Mouse (Mus musculus) MN1 (cell line): ENCODE data around the gene Wwox.

Experiments used
- DNase-seq: peaks from one replicate; pipeline ENCODE4 v3.0.0-alpha.2; 2016; ENCODE audit warnings: low spot score

The Wwox gene

DNA sequence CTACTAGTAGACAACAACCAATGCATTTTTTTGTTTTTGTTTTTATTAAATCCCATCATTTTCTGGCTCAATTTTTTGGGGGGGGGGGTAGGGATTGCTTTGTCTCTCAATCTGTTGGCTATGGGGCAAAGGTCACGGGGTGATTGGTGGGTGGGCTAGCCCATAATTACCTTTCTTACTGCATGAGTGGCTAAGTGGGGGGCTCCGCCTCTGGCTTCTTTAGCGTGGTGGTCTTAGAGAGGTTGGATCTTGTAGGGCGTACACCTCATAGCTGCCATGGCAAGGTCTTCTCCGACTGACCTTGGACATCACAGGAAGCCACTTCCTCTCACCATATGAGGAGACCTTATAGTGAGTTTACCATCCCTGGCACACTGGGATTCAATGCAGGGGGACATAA is 721.0 kb downstream of the Wwox start:
- no peak for DNase-seq

- DNase-seq: no peak
These were observed 722.1 kb downstream of the Wwox start for GRCm38 (mm10) chr8:115161520-115161919.

- peak; percentile 87 for DNase-seq
These were observed 725.4 kb downstream of the Wwox start for GRCm38 (mm10) chr8:115164872-115165271.

DNA sequence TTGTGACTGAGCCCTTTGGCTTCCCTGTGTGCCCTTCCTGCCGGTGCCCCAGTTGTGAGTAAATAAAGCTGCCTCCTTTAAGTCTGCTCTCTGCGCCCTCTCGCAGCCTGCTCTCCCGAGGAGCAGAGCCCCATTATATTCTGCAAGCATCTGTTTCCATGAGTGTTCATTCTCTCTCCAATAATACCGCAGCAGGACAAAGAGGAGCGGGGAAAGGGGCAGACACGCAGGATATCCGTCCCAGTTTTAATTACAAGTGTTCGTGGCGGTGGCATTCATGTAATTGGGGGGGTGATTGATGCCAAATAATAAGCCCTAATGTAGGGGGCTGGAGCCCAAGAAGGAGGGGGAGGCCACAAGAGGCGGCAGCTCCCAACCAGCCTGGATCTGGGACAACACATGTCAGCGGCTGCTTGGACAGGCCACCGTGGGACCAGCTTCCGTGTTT is 734.2 kb downstream of the Wwox start:
- DNase-seq: no peak

GRCm38 (mm10) chr8:115185431-115185964 is 746.0 kb downstream of the Wwox start:
- DNase-seq: no peak

- no peak for DNase-seq
These were observed 746.8 kb downstream of the Wwox start for GRCm38 (mm10) chr8:115186121-115186811.

- no peak for DNase-seq
These were observed 747.4 kb downstream of the Wwox start for GRCm38 (mm10) chr8:115186882-115187281.

GRCm38 (mm10) chr8:115188446-115188845 is 749.0 kb downstream of the Wwox start:
- no peak for DNase-seq

GRCm38 (mm10) chr8:115189836-115190235 is 750.4 kb downstream of the Wwox start:
- no peak for DNase-seq

- no peak for DNase-seq
These were observed 754.3 kb downstream of the Wwox start for GRCm38 (mm10) chr8:115193767-115194166.

GRCm38 (mm10) chr8:115195334-115195733 is 755.9 kb downstream of the Wwox start:
- no peak for DNase-seq

DNA sequence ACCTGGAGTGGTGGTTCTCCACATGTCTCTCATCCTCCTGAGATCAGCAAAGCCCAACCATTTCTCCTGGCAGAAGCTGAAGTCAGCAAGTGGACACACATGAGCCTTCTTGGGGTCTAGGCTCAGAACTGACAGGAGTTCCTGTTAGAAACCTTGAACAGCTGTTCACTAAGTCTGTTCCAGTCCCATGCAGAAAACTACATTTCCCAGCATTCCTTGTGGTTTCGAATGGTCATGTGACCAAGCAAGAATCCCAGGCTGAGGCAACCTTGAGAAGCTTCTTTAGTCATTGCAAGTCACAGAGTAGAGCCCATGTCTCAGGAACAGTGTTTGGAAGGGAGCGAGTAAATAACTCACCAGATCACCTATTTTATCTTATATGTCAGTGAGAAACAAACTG is 757.4 kb downstream of the Wwox start:
- DNase-seq: peak; percentile 23

GRCm38 (mm10) chr8:115199204-115199603 is 759.7 kb downstream of the Wwox start:
- no peak for DNase-seq

GRCm38 (mm10) chr8:115199616-115200150 is 760.2 kb downstream of the Wwox start:
- DNase-seq: no peak

DNA sequence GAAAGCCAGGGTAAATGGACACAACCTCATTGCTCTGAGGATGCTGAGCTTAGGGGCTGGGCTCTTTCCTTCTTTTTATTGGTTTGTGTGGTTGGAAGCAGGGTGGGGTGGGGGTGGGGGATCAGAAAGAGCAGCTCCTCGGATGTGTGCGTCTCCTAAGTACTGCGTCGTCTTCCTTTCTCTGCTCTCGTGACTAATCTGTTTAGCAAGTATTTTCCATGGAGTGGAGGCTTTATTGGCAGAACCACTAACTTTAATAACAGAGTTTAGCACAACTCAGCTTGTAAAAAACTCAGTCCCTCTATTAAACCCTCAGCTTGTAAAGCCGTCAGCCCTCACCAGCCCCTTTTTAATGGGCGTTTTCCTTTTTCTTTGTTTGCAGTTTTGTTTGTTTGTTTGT is 762.3 kb downstream of the Wwox start:
- no peak for DNase-seq

- no peak for DNase-seq
These were observed 768.0 kb downstream of the Wwox start for GRCm38 (mm10) chr8:115207480-115207879.

GRCm38 (mm10) chr8:115208415-115209192 is 769.1 kb downstream of the Wwox start:
- DNase-seq: no peak

GRCm38 (mm10) chr8:115210014-115210413 is 770.6 kb downstream of the Wwox start:
- DNase-seq: no peak

- no peak for DNase-seq
These were observed 773.7 kb downstream of the Wwox start for GRCm38 (mm10) chr8:115213126-115213525.

- no peak for DNase-seq
These were observed 775.4 kb downstream of the Wwox start for GRCm38 (mm10) chr8:115214870-115215269.

DNA sequence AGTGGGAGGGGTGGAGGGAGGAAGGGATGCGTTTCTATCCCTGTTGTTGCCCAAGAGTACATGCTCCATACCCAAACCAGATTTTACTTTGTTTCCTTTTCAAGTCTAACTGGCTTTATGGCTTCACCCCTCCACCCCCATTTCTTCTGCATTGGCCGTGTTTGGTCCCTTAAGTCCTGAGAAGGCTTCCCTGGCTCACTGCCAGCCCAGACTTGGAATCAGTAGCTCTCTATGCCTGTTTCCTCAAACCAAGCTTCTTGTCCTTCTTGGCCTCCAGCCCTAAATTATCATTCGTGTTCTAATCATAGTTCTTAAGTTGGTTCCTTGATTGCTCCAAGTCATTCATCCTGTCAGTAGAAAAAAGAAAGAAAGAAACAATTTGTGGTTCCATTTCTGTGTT is 777.3 kb downstream of the Wwox start:
- DNase-seq: peak; percentile 16

DNA sequence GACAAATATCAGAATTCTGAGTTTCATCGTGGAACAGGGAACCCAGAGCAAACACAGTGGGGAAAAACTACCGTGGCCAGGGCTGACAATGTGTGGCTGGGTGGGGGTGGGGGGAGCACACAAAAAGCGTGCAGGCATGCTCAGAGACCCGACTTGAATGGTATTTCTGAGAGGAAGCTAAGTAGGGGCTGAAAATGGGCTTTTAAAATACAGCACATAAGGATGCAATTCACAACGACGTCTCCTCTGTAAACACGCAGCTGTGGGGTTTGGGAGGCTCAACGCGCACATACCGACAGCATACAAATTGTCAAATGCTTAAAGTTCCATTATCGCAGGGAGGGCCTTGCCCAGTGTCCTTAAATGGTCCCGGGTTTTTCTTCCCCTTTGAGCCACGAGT is 783.1 kb downstream of the Wwox start:
- DNase-seq: no peak
